Mouse (Mus musculus) cerebellum, adult 2 months (tissue): ENCODE results near the gene Sirt7.

ENCODE experiments used
- CTCF ChIP-seq: fragments of 200-500 bp; IDR thresholded peaks from 2 replicates; pipeline ENCODE4 v1.5.1; 2011; ENCODE audit warnings: low read depth, mild to moderate bottlenecking, control low read depth, low read length, moderate library complexity, borderline replicate concordance; ENCODE audit not compliant: insufficient read depth
- POLR2A ChIP-seq: fragments of 200-500 bp; IDR thresholded peaks from 2 replicates; pipeline ENCODE4 v1.6.1; 2011; ENCODE audit warnings: low read length, control low read depth, borderline replicate concordance; ENCODE audit not compliant: insufficient read depth

DNA sequence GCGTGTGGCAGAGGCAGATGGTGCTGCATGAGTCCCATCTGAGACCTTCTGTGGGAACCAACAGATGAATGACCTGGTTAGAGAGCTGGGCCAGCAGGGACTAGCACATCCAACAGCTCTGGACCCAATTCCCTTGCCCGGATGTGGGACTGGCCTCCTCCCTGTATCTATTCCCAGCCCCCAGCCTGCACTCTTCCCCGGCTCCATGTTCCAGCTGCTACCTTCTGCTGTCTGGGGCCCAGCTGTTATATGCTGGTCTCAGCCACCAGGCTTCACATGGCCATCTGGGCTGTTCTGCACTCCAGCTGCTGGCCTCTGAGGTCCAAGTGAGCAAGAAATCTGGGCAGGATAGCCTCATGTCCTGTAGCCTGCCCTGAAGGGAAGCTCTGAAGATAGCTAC, 40.4 kb upstream of the Sirt7 start:
- no peak for TF ChIP-seq CTCF
- TF ChIP-seq POLR2A = no peak
